Mouse (Mus musculus) G1E-ER4 (cell line): Measurements from ENCODE around the gene Atp23. TPM values are rescaled to one million over a fixed set of nuclear protein-coding genes. Genes with fewer than 3 reads are reported as not detected.

Source experiments
- GATA1 ChIP-seq: IDR thresholded peaks from one replicate; pipeline ENCODE4 v1.8.0; 2012; ENCODE audit warnings: low read length, inconsistent platforms
- polyA plus RNA-seq: library from polyadenylated mRNA; stranded (reverse); fragments of >175 nt; gene quantifications from 2 replicates; pipeline ENCODE4 v1.2.3, GENCODE M21; 2012

Gene Atp23
- polyA plus RNA-seq = 14.9 and 19.8 TPM in 2 replicates

DNA sequence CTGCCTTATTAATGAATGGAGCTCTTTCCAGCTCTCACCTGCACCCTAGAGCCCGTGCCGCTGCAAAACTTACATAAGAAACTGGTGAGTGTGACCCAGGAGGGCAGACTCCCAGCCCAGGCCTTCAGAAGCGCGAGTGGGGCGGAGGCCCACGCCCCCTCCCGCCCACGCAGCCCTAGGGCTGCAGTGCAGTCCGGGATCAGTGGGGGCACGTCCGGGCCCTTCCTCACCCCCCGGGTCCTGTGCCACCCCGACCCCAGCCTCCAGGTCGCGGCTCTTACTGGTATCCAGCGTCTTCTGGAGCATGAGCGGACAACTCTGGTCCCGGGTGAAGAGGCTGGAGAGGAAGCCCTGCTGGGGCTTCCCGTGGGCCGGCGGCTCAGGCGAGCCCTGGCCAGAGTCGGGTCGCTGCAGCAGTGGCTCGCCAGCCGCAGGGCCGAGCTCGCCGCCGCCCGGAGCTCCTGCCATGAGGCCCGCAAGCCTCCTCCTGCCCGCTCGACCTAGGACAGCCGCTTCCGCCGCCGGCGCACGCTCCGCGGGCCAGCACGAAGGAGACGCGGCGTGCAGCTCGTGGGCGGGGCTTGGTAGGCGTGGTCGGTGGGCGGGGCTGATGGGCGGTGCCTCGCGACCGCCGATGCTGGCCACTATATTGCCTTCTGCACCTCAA is at the start of gene Atp23:
Atp23 (minus strand) TSS at position 535 of the 667 bp plus-strand sequence.
- TF ChIP-seq GATA1 = no peak

GRCm38 (mm10) chr10:126950572-126950971 is 49.4 kb upstream of the Atp23 start:
- TF ChIP-seq GATA1 = no peak

GRCm38 (mm10) chr10:126949824-126950223 is 48.7 kb upstream of the Atp23 start:
- TF ChIP-seq GATA1 = no peak

GRCm38 (mm10) chr10:126945531-126945930 is 44.4 kb upstream of the Atp23 start:
- TF ChIP-seq GATA1 = no peak

DNA sequence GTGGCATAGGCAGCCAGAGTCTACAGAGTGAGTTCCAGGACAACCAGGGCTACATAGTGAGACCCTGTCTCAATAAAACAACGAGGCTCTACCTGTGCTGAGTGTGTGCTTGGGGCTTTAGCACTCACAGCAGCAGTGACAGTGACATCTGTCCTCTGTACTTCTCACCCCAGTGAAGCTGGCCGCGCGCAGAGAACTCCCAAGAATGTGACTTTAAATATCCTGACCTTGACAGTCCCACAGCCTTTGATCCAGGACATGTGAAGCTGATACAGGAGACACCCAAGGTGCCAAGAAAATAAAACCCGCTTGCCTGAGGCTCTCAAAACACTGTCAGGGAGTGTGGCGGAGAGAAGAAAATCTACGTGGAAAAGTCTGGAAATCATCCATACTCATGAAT is 39.8 kb upstream of the Atp23 start:
- no peak for TF ChIP-seq GATA1

DNA sequence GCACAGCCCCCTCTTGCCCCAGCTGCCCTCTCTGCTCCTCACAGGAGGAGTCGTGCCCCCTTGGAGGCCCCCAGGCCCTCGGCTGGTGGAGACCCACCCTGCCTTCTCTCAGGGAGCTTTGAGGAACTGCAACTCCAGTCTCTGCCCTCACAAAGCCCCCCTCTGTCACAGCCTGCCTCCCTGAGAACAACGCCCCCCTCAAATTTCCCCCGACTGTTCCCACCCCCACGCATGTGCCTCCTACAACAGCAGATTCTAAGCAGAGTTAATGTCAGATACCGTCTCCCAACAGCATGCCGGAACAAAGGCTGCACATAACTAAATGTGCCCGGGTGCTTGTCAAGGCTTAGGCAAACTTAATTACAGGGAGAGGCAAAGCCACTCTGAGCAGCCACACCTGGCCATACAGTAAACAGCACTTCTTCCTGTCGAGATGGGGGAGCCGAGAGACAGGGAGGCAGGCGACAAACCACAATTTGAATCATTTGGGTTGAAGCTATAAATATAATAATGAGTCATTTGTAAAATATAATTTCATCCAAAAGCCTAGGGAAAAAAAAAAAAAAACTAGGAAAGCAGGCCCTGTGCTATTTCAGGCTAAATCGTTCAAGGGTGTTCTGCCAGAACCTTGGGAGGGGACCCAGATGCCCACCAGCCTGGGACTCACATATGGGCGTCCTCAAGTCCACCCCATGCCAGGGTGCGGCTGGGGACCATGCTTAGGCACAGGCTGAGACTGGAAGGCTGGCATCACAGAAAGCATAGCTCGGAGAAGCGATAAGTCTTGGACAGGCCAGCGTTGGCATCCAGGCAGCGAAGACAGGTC is 34.6 kb upstream of the Atp23 start:
- no peak for TF ChIP-seq GATA1

- TF ChIP-seq GATA1 = no peak
Measured at GRCm38 (mm10) chr10:126935121-126935520, 34.0 kb upstream of the Atp23 start.

- no peak for TF ChIP-seq GATA1
Measured at GRCm38 (mm10) chr10:126934561-126934960, 33.4 kb upstream of the Atp23 start.

DNA sequence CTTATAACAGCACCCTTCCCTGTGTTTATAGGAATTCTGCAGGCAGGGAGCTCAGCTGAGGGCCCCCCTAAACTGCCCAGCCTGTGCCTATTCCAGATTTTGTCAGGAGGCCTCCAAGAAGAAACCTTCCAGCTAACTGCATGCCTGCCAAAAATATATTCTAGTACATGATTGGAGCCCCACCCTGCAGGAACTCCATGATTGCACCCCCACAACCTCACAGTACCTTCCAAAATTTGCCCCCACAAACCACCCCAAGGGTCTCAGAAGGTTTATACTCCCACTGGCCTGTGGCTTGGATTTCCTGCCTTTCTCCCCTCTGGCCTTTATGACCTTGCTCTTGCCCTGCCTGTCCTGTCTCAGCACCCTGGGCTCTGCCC is 30.6 kb upstream of the Atp23 start:
- TF ChIP-seq GATA1 = no peak

DNA sequence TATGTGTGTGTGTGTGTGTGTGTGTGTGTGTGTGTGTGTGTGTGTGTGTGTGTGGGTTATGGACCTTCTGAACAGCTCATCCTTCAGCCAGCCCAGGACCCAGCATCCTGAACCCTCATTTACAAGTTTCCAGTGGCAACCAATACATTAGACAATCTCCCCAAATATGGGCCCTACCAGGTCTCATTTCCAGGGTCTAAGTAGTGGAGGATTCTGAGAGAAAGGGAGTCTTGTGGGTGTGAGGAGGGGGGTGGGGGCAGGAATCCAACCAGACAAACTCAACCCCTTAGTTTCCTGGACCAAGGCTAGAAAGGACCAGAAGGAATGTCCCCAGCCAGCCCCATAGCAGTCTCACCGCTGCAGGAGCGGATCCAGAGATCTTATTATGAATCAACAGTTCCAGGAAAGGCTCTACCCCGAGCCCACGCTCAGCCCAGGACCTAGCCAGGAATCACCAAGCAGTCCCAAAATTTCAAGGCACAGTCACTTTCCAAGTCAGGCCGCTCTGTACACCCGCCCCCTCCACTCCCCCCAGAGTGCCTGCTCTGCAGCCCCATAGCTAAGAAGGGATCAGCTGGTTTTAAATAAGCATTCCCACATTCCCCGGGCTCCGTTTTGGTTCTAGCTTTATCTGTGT is 30.1 kb upstream of the Atp23 start:
- TF ChIP-seq GATA1 = no peak

DNA sequence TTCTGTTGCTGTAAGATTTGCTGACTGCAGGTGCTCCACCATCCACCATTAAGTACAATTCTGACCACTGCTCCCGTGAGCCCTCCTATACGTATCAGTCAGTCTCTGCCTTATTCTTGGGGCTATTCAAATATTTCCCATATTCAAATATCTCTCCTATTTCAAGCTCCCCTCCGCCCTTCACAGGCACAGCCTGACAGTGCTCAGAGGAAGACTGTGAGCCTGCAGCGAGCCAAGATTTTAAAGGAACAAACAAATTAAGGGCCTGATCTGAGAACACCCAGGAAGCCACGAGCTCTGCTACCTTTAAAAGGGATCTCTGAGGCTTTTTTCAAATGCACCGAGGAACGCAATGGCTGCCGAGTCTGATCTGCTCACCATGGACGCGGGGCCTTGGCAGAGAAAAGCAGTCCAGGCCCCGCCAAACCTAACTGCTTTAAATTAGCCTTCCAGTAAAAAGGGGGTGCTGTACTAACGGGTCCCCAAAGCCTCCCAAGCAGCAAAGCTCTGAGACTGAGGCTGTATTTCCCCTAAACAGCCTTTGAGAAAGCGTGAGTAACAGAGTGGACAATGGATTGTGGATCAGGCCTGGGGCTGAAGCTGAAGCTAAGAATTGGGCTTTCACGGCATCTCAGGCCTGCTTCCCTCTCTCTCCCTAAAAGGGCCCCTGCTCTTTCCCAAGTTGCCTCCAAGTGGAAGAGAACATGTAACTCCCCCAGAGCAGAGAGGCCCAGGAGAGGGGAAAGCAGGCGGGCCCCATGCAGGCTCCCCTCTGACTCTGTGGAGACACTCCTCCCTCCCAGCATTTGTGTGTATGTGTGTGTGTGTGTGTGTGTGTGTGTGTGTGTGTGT is 29.3 kb upstream of the Atp23 start:
- TF ChIP-seq GATA1 = no peak

DNA sequence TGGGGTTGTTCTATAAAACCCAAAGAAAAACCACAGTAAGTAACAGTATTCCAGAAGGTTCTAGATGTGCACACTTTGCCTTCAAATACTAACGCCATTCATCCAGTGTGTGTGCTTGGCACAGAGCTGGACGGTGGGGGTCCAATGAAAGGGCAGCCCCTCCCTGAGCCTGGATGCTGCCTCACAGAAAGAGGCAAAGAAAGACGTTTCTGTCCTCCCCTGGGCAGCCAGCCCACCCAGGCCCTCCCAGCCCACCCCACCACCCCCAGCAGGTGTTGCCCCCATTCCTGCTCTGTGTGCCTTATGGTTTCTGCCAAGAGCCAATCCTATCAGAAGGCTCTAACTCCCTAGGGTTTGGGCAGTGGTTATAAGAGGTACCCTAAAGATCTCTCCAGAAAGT is 28.4 kb upstream of the Atp23 start:
- TF ChIP-seq GATA1 = no peak

- no peak for TF ChIP-seq GATA1
Measured at GRCm38 (mm10) chr10:126928819-126929206, 27.7 kb upstream of the Atp23 start.

- TF ChIP-seq GATA1 = no peak
Measured at GRCm38 (mm10) chr10:126928011-126928818, 27.1 kb upstream of the Atp23 start.
